ENCODE assay signal across 14 mouse cellular contexts in genomic region chr11:18944972-18945625, GRCm38 (mm10).
DNase-seq lines count a peak whose midpoint lies in the region; ATAC-seq lines count a peak whose summit lies in the region.
"Had no signal": no experiment of that assay in that cellular context is flagged by ENCODE, and none has a peak within 500 bp of the region (broad histone marks: within the 10 kb centered on the region; RNA-seq: fewer than 3 reads in every experiment).

No protein-coding gene starts in this region.

- H3K4me3 ChIP-seq in forebrain, embryonic 11.5 days (ENCODE audit: low read depth, low read length): no peak overlapping the region
- no peak overlapping the region for H3K4me3 ChIP-seq in forebrain, embryonic 13.5 days
- no peak overlapping the region for H3K4me3 ChIP-seq in intestine, embryonic 14.5 days (ENCODE audit: low read depth, low read length)
- H3K4me3 ChIP-seq in intestine, embryonic 16.5 days (ENCODE audit: low read length): no peak overlapping the region
- no peak overlapping the region for H3K4me3 ChIP-seq in hindbrain, embryonic 16.5 days (ENCODE audit: low read length)
- H3K4me3 ChIP-seq: left cerebral cortex, adult 2 months had no signal

- no peaks in the 10 kb centered on the region for H3K27me3 ChIP-seq in forebrain, embryonic 11.5 days (ENCODE audit: control insufficient read depth, insufficient read depth, low read length)
- peaks cover 5% of the 10 kb centered on the region; the same call in 1 of the 2 replicates for H3K27me3 ChIP-seq in forebrain, embryonic 13.5 days
- H3K27me3 ChIP-seq in intestine, embryonic 14.5 days (replicated peaks; ENCODE audit: control insufficient read depth, insufficient read depth, low read length): no peaks in the 10 kb centered on the region
- no peaks in the 10 kb centered on the region for H3K27me3 ChIP-seq in intestine, embryonic 16.5 days (replicated peaks; ENCODE audit: control insufficient read depth, insufficient read depth, low read length)
- H3K27me3 ChIP-seq in hindbrain, embryonic 16.5 days (replicated peaks; ENCODE audit: control insufficient read depth, insufficient read depth, low read length): no peaks in the 10 kb centered on the region

- WGBS in forebrain, embryonic 11.5 days: 47% methylated on average over 14 of the region's 14 CpGs
- WGBS in forebrain, embryonic 13.5 days: 47% methylated on average over 14 of the region's 14 CpGs
- WGBS in intestine, embryonic 14.5 days: 54% methylated on average over 14 of the region's 14 CpGs
- WGBS in intestine, embryonic 16.5 days: 58% methylated on average over 14 of the region's 14 CpGs
- WGBS in hindbrain, embryonic 16.5 days: 44% methylated on average over 14 of the region's 14 CpGs

- H3K4me2 ChIP-seq in forebrain, embryonic 11.5 days (ENCODE audit: low read depth, low read length, severe bottlenecking): no peak overlapping the region
- H3K4me2 ChIP-seq in forebrain, embryonic 13.5 days: no peak overlapping the region
- H3K4me2 ChIP-seq in intestine, embryonic 14.5 days (ENCODE audit: low read length): no peak overlapping the region
- H3K4me2 ChIP-seq in intestine, embryonic 16.5 days (ENCODE audit: low read depth, low read length): no peak overlapping the region
- H3K4me2 ChIP-seq in hindbrain, embryonic 16.5 days (ENCODE audit: low read length): no peak overlapping the region
- H3K4me2 ChIP-seq: liver, embryonic 11.5 days had no signal

- 0 out of 2 replicates have a peak, but pooled peaks have one; percentile 42 for ATAC-seq in forebrain, embryonic 11.5 days (replicated peaks; ENCODE audit: low FRiP score)
- no peak for ATAC-seq in forebrain, embryonic 13.5 days
- ATAC-seq in intestine, embryonic 14.5 days (replicated peaks; ENCODE audit: low FRiP score, low TSS enrichment, low read depth): no peak; the same call in 1 of the 2 replicates
- no peak for ATAC-seq in intestine, embryonic 16.5 days
- peak; percentile 40 for ATAC-seq in hindbrain, embryonic 16.5 days
- ATAC-seq: forebrain, embryonic 14.5 days had no signal

- no peaks in the 10 kb centered on the region for H3K36me3 ChIP-seq in forebrain, embryonic 11.5 days (ENCODE audit: control insufficient read depth, insufficient read depth, low read length)
- no peaks in the 10 kb centered on the region for H3K36me3 ChIP-seq in forebrain, embryonic 13.5 days (ENCODE audit: poor library complexity, severe bottlenecking)
- peaks cover 34% of the 10 kb centered on the region for H3K36me3 ChIP-seq in intestine, embryonic 14.5 days (ENCODE audit: control insufficient read depth, insufficient read depth, low read length)
- no peaks in the 10 kb centered on the region for H3K36me3 ChIP-seq in intestine, embryonic 16.5 days (ENCODE audit: control insufficient read depth, insufficient read depth, low read length)
- no peaks in the 10 kb centered on the region for H3K36me3 ChIP-seq in hindbrain, embryonic 16.5 days (ENCODE audit: control insufficient read depth, insufficient read depth, low read length)

- H3K9ac ChIP-seq in forebrain, embryonic 11.5 days (ENCODE audit: low read length): no peak overlapping the region
- H3K9ac ChIP-seq in forebrain, embryonic 13.5 days: no peak overlapping the region
- H3K9ac ChIP-seq in intestine, embryonic 14.5 days (ENCODE audit: low read length): no peak overlapping the region
- no peak overlapping the region for H3K9ac ChIP-seq in intestine, embryonic 16.5 days (ENCODE audit: low read depth, low read length)
- H3K9ac ChIP-seq in hindbrain, embryonic 16.5 days (ENCODE audit: low read depth, low read length): no peak overlapping the region

- DNase-seq in forebrain, embryonic 11.5 days (ENCODE audit: low spot score): no peak
- peak; percentile 51 for DNase-seq in intestine, embryonic 14.5 days (ENCODE audit: low spot score)
- peak; percentile 36 for DNase-seq in retina, postnatal 7 days (ENCODE audit: low read depth, low spot score)
- no peak for DNase-seq in liver
- DNase-seq in adrenal gland, postnatal 25 days: no peak
- DNase-seq: lung, postnatal 4 days; right cerebral cortex, postnatal 14 days had no signal

- H3K4me1 ChIP-seq in forebrain, embryonic 11.5 days (replicated peaks; ENCODE audit: control insufficient read depth, insufficient read depth, low read length): peaks cover 10% of the 10 kb centered on the region
- peaks cover 24% of the 10 kb centered on the region for H3K4me1 ChIP-seq in forebrain, embryonic 13.5 days
- peaks cover 36% of the 10 kb centered on the region for H3K4me1 ChIP-seq in intestine, embryonic 14.5 days (replicated peaks; ENCODE audit: control insufficient read depth, insufficient read depth, low read length)
- peaks cover 8% of the 10 kb centered on the region for H3K4me1 ChIP-seq in intestine, embryonic 16.5 days (ENCODE audit: control insufficient read depth, insufficient read depth, low read length)
- peaks cover 22% of the 10 kb centered on the region for H3K4me1 ChIP-seq in hindbrain, embryonic 16.5 days (ENCODE audit: control insufficient read depth, insufficient read depth, low read depth, low read length)

- H3K9me3 ChIP-seq in forebrain, embryonic 11.5 days (ENCODE audit: control insufficient read depth, low read length): no peaks in the 10 kb centered on the region
- no peaks in the 10 kb centered on the region for H3K9me3 ChIP-seq in forebrain, embryonic 13.5 days (replicated peaks)
- H3K9me3 ChIP-seq in intestine, embryonic 14.5 days (ENCODE audit: control insufficient read depth, low read length): no peaks in the 10 kb centered on the region
- H3K9me3 ChIP-seq in intestine, embryonic 16.5 days (ENCODE audit: control insufficient read depth, low read length): no peaks in the 10 kb centered on the region
- no peaks in the 10 kb centered on the region for H3K9me3 ChIP-seq in hindbrain, embryonic 16.5 days (ENCODE audit: control insufficient read depth, low read length)

- no peak overlapping the region for H3K27ac ChIP-seq in forebrain, embryonic 11.5 days (ENCODE audit: low read depth, low read length)
- no peak overlapping the region for H3K27ac ChIP-seq in forebrain, embryonic 13.5 days
- no peak overlapping the region for H3K27ac ChIP-seq in intestine, embryonic 14.5 days (ENCODE audit: low read depth)
- no peak overlapping the region for H3K27ac ChIP-seq in intestine, embryonic 16.5 days (ENCODE audit: low read length)
- peak overlapping the region; percentile 42; the same call in 1 of the 2 replicates for H3K27ac ChIP-seq in hindbrain, embryonic 16.5 days (ENCODE audit: low read depth, low read length)
- H3K27ac ChIP-seq: kidney, postnatal 0 days; left cerebral cortex, adult 2 months had no signal

Comparison
In these comparisons a context has a peak if more than half of its experiments do, and no peak if none do; other contexts are left out.
1. ATAC-seq: peak in forebrain, embryonic 11.5 days (single experiment) and hindbrain, embryonic 16.5 days (single experiment); none in forebrain, embryonic 13.5 days (single experiment), intestine, embryonic 14.5 days (single experiment) and intestine, embryonic 16.5 days (single experiment).
2. DNase-seq: peak in intestine, embryonic 14.5 days (single experiment) and retina, postnatal 7 days (single experiment); none in forebrain, embryonic 11.5 days (single experiment), liver (single experiment) and adrenal gland, postnatal 25 days (single experiment).